Mouse (Mus musculus) CH12.LX (cell line): ENCODE results near the gene Pum1.

Source experiments
- CHD1 ChIP-seq: IDR thresholded peaks from 2 replicates; pipeline ENCODE4 v1.6.1; 2012; ENCODE audit warnings: low read depth, low read length, improper control_type of control experiment, inconsistent platforms
- CHD2 ChIP-seq: IDR thresholded peaks from 2 replicates; pipeline ENCODE4 v1.6.1; 2011; ENCODE audit warnings: low read length, improper control_type of control experiment
- CTCF ChIP-seq, 2 experiments: IDR thresholded peaks in 1 of 2; conservative IDR thresholded peaks in 1 of 2; 2 replicates each; pipeline ENCODE4 v1.5.1; 2011 to 2012; ENCODE audit warnings: low read depth in 2 of 2, low read length in 2 of 2, improper control_type of control experiment in 1 of 2, inconsistent platforms in 1 of 2, mild to moderate bottlenecking in 1 of 2, moderate library complexity in 1 of 2
- E2F4 ChIP-seq: IDR thresholded peaks from 2 replicates; pipeline ENCODE4 v1.6.1; 2011; ENCODE audit warnings: low read depth, low read length, improper control_type of control experiment; ENCODE audit not compliant: insufficient replicate concordance
- ELF1 ChIP-seq: IDR thresholded peaks from 2 replicates; pipeline ENCODE4 v1.6.1; 2014; ENCODE audit warnings: low read depth, mild to moderate bottlenecking, inconsistent platforms, low read length, improper control_type of control experiment
- EP300 ChIP-seq: IDR thresholded peaks from 2 replicates; pipeline ENCODE4 v1.6.1; 2011; ENCODE audit warnings: low read length, improper control_type of control experiment
- HCFC1 ChIP-seq: IDR thresholded peaks from 2 replicates; pipeline ENCODE4 v1.6.1; 2012; ENCODE audit warnings: low read depth, mild to moderate bottlenecking, inconsistent platforms, low read length, improper control_type of control experiment
- MAX ChIP-seq: IDR thresholded peaks from 2 replicates; pipeline ENCODE4 v1.6.1; 2011; ENCODE audit warnings: low read length, improper control_type of control experiment
- POLR2A ChIP-seq: IDR thresholded peaks from 2 replicates; pipeline ENCODE4 v1.6.1; 2011; ENCODE audit warnings: low read depth, mild to moderate bottlenecking, improper control_type of control experiment, low read length
- SIN3A ChIP-seq: IDR thresholded peaks from 2 replicates; pipeline ENCODE4 v1.6.1; 2012; ENCODE audit warnings: low read length, improper control_type of control experiment, inconsistent platforms
- TCF12 ChIP-seq: IDR thresholded peaks from 2 replicates; pipeline ENCODE4 v1.6.1; 2014; ENCODE audit warnings: low read depth, mild to moderate bottlenecking, inconsistent platforms, low read length, improper control_type of control experiment
- USF2 ChIP-seq: conservative IDR thresholded peaks from 2 replicates; pipeline ENCODE4 v1.6.1; 2011; ENCODE audit warnings: low read depth, low read length, improper control_type of control experiment
- ZMIZ1 ChIP-seq: IDR thresholded peaks from 2 replicates; pipeline ENCODE4 v1.6.1; 2012; ENCODE audit warnings: low read depth, mild to moderate bottlenecking, inconsistent platforms, low read length, improper control_type of control experiment

GRCm38 (mm10) chr4:130773899-130774298 lies 110.8 kb downstream of the Pum1 start:
- TF ChIP-seq E2F4 (no peak), CTCF (conservative IDR thresholded peaks at IDR 0.05 in 1 of 2, IDR thresholded peaks at IDR 0.05 in 1 of 2; ENCODE audit: low read depth in 2 of 2, low read length in 2 of 2) (no peak), HCFC1 (no peak), EP300 (no peak), CHD1 (no peak), CHD2 (no peak), SIN3A (no peak), ZMIZ1 (no peak), USF2 (no peak), TCF12 (no peak), ELF1 (no peak), MAX (no peak), POLR2A (no peak)
